Mouse (Mus musculus): ENCODE measurements around the gene Dixdc1. TPM values are rescaled to one million over a fixed set of nuclear protein-coding genes. Genes with fewer than 3 reads are reported as not detected.
A peak's percentile ranks its signal among the peaks of the same experiment; 100 is the strongest.

The Dixdc1 gene
- total and polyA plus RNA-seq, 3 experiments = 0.07 TPM; not detected in 2

- H3K9ac ChIP-seq (ENCODE audit: control insufficient read depth, low read depth, low read length, poor library complexity, severe bottlenecking) = no peak overlapping the region
- TF ChIP-seq USF2 (IDR thresholded peaks at IDR 0.05; ENCODE audit: borderline replicate concordance in 1 of 2, insufficient read depth in 1 of 2, low read depth in 1 of 2, low read length in 2 of 2) = no peak
- no peak for TF ChIP-seq ELF1 (IDR thresholded peaks at IDR 0.05; ENCODE audit: low read depth, low read length)
- no peak for TF ChIP-seq BHLHE40 (IDR thresholded peaks at IDR 0.05; ENCODE audit: borderline replicate concordance, low read depth, low read length)
- TF ChIP-seq CHD1 (IDR thresholded peaks at IDR 0.05; ENCODE audit: low read depth, low read length) = no peak
- TF ChIP-seq CTCF (IDR thresholded peaks at IDR 0.05 in 2 of 3, conservative IDR thresholded peaks at IDR 0.05 in 1 of 3; ENCODE audit: control insufficient read depth in 1 of 3, insufficient read depth in 1 of 3, low read depth in 2 of 3, low read length in 3 of 3, poor library complexity in 1 of 3, severe bottlenecking in 1 of 3) = no peak
- no peak for TF ChIP-seq GATA1 (IDR thresholded peaks at IDR 0.05; ENCODE audit: low read depth, low read length)
- no peak for TF ChIP-seq RAD21 (IDR thresholded peaks at IDR 0.05; ENCODE audit: low read depth, low read length)
- no peak for TF ChIP-seq SIN3A (IDR thresholded peaks at IDR 0.05; ENCODE audit: low read length)
- TF ChIP-seq UBTF (IDR thresholded peaks at IDR 0.05; ENCODE audit: borderline replicate concordance, insufficient read depth, low read depth, low read length) = no peak
- no peaks in the 10 kb centered on the region for H3K36me3 ChIP-seq (ENCODE audit: control insufficient read depth in 1 of 2, insufficient read depth in 2 of 2, low read length in 2 of 2)
- DNase-seq (ENCODE audit: low read depth, low spot score) = peak; percentile 24
- H3K79me2 ChIP-seq (ENCODE audit: control insufficient read depth, insufficient read depth, low read length, poor library complexity) = no peaks in the 10 kb centered on the region
- no peak overlapping the region for H3K4me3 ChIP-seq (ENCODE audit: control insufficient read depth in 1 of 2, insufficient read depth in 1 of 2, low read depth in 2 of 2, low read length in 2 of 2)
- no peaks in the 10 kb centered on the region for H3K9me3 ChIP-seq (replicated peaks; ENCODE audit: insufficient read depth, low read length)
- H3K27me3 ChIP-seq (ENCODE audit: control insufficient read depth in 1 of 2, insufficient read depth in 2 of 2, low read length in 2 of 2) = peaks cover 9% of the 10 kb centered on the region in 2 experiments
- 0 out of 4 replicates have a peak, but pooled peaks cover 0 to 2% of the 10 kb centered on the region in 2 experiments for H3K4me1 ChIP-seq (ENCODE audit: control insufficient read depth in 1 of 2, insufficient read depth in 2 of 2, low read length in 2 of 2)
- H3K27ac ChIP-seq (ENCODE audit: control insufficient read depth, low read depth, low read length) = no peak overlapping the region
Measured at GRCm38 (mm10) chr9:50723406-50723805, 15.9 kb downstream of the Dixdc1 start.

GRCm38 (mm10) chr9:50722451-50722911, 16.8 kb downstream of the Dixdc1 start:
- Histone ChIP-seq H3K27me3 (ENCODE audit: control insufficient read depth in 1 of 2, insufficient read depth in 2 of 2, low read length in 2 of 2) (peaks cover 9 to 13% of the 10 kb centered on the region in 2 experiments), H3K9ac (ENCODE audit: control insufficient read depth, low read depth, low read length, poor library complexity, severe bottlenecking) (no peak overlapping the region), H3K9me3 (replicated peaks; ENCODE audit: insufficient read depth, low read length) (no peaks in the 10 kb centered on the region), H3K27ac (ENCODE audit: control insufficient read depth, low read depth, low read length) (no peak overlapping the region), H3K79me2 (ENCODE audit: control insufficient read depth, insufficient read depth, low read length, poor library complexity) (no peaks in the 10 kb centered on the region), H3K4me3 (ENCODE audit: control insufficient read depth in 1 of 2, insufficient read depth in 1 of 2, low read depth in 2 of 2, low read length in 2 of 2) (no peak overlapping the region), H3K36me3 (ENCODE audit: control insufficient read depth in 1 of 2, insufficient read depth in 2 of 2, low read length in 2 of 2) (no peaks in the 10 kb centered on the region), H3K4me1 (ENCODE audit: control insufficient read depth in 1 of 2, insufficient read depth in 2 of 2, low read length in 2 of 2) (0 out of 4 replicates have a peak, but pooled peaks cover 0 to 2% of the 10 kb centered on the region in 2 experiments)
- DNase-seq (ENCODE audit: low read depth, low spot score) = no peak
- TF ChIP-seq GATA1 (IDR thresholded peaks at IDR 0.05; ENCODE audit: low read depth, low read length) = no peak

- Histone ChIP-seq H3K27me3 (ENCODE audit: control insufficient read depth in 1 of 2, insufficient read depth in 2 of 2, low read length in 2 of 2) (peaks cover 9 to 16% of the 10 kb centered on the region in 2 experiments), H3K79me2 (ENCODE audit: control insufficient read depth, insufficient read depth, low read length, poor library complexity) (no peaks in the 10 kb centered on the region)
Measured at GRCm38 (mm10) chr9:50721061-50721460, 18.3 kb downstream of the Dixdc1 start.

More at GRCm38 (mm10) chr9:50721061-50721460, 18.3 kb downstream of the Dixdc1 start:
- Histone ChIP-seq H3K9me3 (replicated peaks; ENCODE audit: insufficient read depth, low read length) (no peaks in the 10 kb centered on the region), H3K36me3 (ENCODE audit: control insufficient read depth in 1 of 2, insufficient read depth in 2 of 2, low read length in 2 of 2) (no peaks in the 10 kb centered on the region), H3K27ac (ENCODE audit: control insufficient read depth, low read depth, low read length) (no peak overlapping the region), H3K4me3 (ENCODE audit: control insufficient read depth in 1 of 2, insufficient read depth in 1 of 2, low read depth in 2 of 2, low read length in 2 of 2) (no peak overlapping the region), H3K9ac (ENCODE audit: control insufficient read depth, low read depth, low read length, poor library complexity, severe bottlenecking) (no peak overlapping the region), H3K4me1 (ENCODE audit: control insufficient read depth in 1 of 2, insufficient read depth in 2 of 2, low read length in 2 of 2) (0 out of 4 replicates have a peak, but pooled peaks cover 0 to 2% of the 10 kb centered on the region in 2 experiments)
- DNase-seq (ENCODE audit: low read depth, low spot score) = no peak
- TF ChIP-seq CHD2 (IDR thresholded peaks at IDR 0.05; ENCODE audit: low read length) (no peak), ZMIZ1 (IDR thresholded peaks at IDR 0.05; ENCODE audit: low read depth, low read length) (no peak), JUND (IDR thresholded peaks at IDR 0.05; ENCODE audit: low read depth, low read length) (no peak), SIN3A (IDR thresholded peaks at IDR 0.05; ENCODE audit: low read length) (no peak), POLR2AphosphoS2 (IDR thresholded peaks at IDR 0.05; ENCODE audit: low read length) (no peak), TCF12 (IDR thresholded peaks at IDR 0.05; ENCODE audit: low read depth, low read length) (no peak), MYC (IDR thresholded peaks at IDR 0.05; ENCODE audit: low read depth, low read length) (no peak), CHD1 (IDR thresholded peaks at IDR 0.05; ENCODE audit: low read depth, low read length) (no peak), USF2 (IDR thresholded peaks at IDR 0.05; ENCODE audit: borderline replicate concordance in 1 of 2, insufficient read depth in 1 of 2, low read depth in 1 of 2, low read length in 2 of 2) (no peak), ZKSCAN1 (IDR thresholded peaks at IDR 0.05; ENCODE audit: low read depth, low read length) (no peak), UBTF (IDR thresholded peaks at IDR 0.05; ENCODE audit: borderline replicate concordance, insufficient read depth, low read depth, low read length) (no peak), ETS1 (IDR thresholded peaks at IDR 0.05; ENCODE audit: low read depth, low read length) (no peak), ELF1 (IDR thresholded peaks at IDR 0.05; ENCODE audit: low read depth, low read length) (no peak), EP300 (IDR thresholded peaks at IDR 0.05; ENCODE audit: low read depth in 1 of 2, low read length in 2 of 2) (no peak), ZNF384 (IDR thresholded peaks at IDR 0.05; ENCODE audit: low read depth, low read length) (no peak), MAFK (IDR thresholded peaks at IDR 0.05; ENCODE audit: borderline replicate concordance, low read depth, low read length) (no peak), BHLHE40 (IDR thresholded peaks at IDR 0.05; ENCODE audit: borderline replicate concordance, low read depth, low read length) (no peak), RAD21 (IDR thresholded peaks at IDR 0.05; ENCODE audit: low read depth, low read length) (no peak), MYB (IDR thresholded peaks at IDR 0.05; ENCODE audit: low read depth, low read length) (no peak), SMC3 (IDR thresholded peaks at IDR 0.05; ENCODE audit: low read depth, low read length) (no peak)
